Mouse (Mus musculus) layer of hippocampus, adult 6 months (tissue): ENCODE data around the gene Vmn2r105. TPM values are rescaled to one million over a fixed set of nuclear protein-coding genes. Genes with fewer than 3 reads are reported as not detected.

Experiments
- long read RNA-seq, 2 experiments: library from polyadenylated mRNA; unstranded; transcript quantifications; one replicate each; pipeline ENCODE4 v2.0.0; 2019 to 2020
- polyA plus RNA-seq: library from polyadenylated mRNA; unstranded; fragments of <200 nt; fragmentation: Nextera tagmentation; gene quantifications from 2 replicates; pipeline ENCODE4 v1.2.3, GENCODE M21; 2021

Gene Vmn2r105
- not detected in 2 replicates for polyA plus RNA-seq
- long read RNA-seq, experiment 1 = 0 reads
- long read RNA-seq, experiment 2 = 0 reads

GRCm38 (mm10) chr17:20234952-20235351 lies at the start of gene Vmn2r105:
TSS of gene Vmn2r105 (minus strand) at chr17:20235052.

GRCm38 (mm10) chr17:20182997-20183396 lies 51.9 kb downstream of the Vmn2r105 start, which contains the start of gene Fpr-rs6:
TSS of gene Fpr-rs6 (minus strand) at chr17:20183097.

Other genes starting within 250 kb of the Vmn2r105 start
- gene Vmn2r104, start 186.7 kb downstream of the Vmn2r105 start, polyA plus RNA-seq = not detected in 2 replicates
- not detected in 2 replicates for gene Fpr-rs7, start 120.8 kb downstream of the Vmn2r105 start, polyA plus RNA-seq
- not detected in 2 replicates for gene Fpr-rs6, start 52.0 kb downstream of the Vmn2r105 start, polyA plus RNA-seq
- not detected in 2 replicates for gene Vmn2r106, start 50.5 kb upstream of the Vmn2r105 start, polyA plus RNA-seq
- not detected in 2 replicates for gene Vmn2r107, start 110.2 kb upstream of the Vmn2r105 start, polyA plus RNA-seq
- not detected in 2 replicates for gene Vmn1r224, start 179.1 kb upstream of the Vmn2r105 start, polyA plus RNA-seq
- gene Vmn2r108, start 246.3 kb upstream of the Vmn2r105 start, polyA plus RNA-seq = not detected in 2 replicates